Mouse (Mus musculus) 3T3-L1 (cell line): ENCODE measurements at regions not wholly inside any gene's neighbourhood (a gene's known extent, or its start where the extent isn't known, plus 50 kb on each side); places are given as distances from the start of the nearest gene placed in this dataset.

ENCODE experiments used
- DNase-seq: peaks from one replicate; pipeline ENCODE4 v3.0.0-alpha.2; 2015; ENCODE audit warnings: low read depth, low spot score

GRCm38 (mm10) chr17:45341573-45341972 lies 92.0 kb downstream of the Cdc5l start:
- no peak for DNase-seq

DNA sequence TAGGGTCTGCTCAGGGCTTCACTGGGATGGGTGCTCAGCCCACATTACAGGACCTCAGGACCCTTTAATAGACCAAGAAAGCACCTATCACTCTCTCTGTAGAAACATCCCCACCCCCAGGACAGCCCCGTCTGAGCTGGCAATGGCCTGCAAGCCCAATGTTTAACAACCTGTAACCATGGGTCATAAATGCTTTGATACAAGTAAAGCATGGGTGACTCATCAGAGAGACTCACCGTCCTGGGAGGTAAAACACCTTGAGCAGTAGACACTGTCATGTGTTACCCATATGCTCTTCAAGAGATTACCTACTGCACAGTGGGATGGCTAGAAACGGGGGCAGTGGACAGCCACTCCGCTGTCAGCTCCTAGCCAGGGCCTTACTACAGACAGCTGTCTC lies 92.7 kb downstream of the Cdc5l start:
- DNase-seq, result no peak

DNA sequence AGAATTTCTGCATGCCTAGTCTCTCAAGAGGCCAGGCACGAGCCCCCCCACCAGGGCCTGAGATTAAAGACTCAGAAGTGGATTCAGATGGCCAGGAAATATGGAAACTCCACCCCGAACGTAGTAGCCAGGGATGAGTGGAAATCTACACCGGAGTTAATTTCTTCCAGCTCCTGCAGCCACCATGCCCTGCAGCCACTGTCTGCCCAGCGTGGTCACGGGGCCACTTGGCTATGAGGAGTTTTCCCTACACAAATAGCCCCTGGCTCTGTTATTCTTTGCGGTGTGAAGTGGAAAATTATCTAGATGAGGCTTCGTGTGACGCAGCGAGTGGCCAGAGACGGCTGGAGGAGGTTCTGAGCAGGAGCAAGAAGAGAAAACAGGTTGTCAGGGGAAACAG lies 94.3 kb downstream of the Cdc5l start:
- peak; percentile 37 for DNase-seq

DNA sequence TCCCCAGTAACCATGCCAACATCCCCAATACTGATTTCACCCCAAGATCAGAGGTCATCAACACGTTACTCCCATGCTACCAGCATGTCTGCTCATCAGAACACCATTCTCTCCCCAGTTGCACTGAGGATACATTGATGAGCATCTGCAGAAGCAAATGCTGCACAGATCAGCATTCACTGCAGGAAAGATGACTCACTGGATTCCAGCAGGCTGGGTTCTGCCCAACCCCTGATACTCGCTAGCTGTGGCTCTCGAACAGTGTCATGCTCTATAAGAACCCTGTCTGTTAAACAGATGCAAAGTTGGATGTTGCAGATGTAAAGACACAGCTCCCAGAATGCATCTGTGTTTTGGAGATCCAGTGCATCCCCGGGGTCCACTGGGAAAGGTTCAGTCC lies 95.5 kb downstream of the Cdc5l start:
- peak; percentile 76 for DNase-seq

DNA sequence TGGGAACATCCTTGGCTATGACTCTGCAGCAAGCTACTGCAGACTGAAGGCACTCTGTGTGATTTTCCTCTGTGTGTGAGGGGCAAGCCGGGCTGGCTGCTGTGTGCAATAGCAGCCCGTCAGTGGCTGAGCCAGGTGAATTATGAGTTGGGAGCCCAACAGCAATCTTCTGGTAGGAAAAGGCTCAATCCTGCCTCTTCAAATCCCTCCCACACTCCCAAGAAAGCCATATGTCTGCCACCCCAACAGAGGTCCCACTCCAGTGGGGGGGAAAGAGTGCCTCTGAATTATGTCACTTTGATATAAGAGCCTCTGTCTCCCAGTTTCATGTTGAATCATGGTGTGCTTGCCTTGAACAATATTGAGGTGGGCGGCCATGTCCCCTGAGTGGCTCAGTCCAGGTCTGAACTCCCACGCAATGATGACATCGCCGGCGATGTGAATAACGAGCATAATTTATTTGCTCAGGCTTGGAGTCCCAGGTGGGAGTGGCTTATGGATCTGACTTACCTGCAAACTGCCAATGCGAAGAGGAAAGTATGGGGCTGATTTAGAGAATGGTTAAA lies 97.9 kb downstream of the Cdc5l start:
- DNase-seq, result no peak

DNA sequence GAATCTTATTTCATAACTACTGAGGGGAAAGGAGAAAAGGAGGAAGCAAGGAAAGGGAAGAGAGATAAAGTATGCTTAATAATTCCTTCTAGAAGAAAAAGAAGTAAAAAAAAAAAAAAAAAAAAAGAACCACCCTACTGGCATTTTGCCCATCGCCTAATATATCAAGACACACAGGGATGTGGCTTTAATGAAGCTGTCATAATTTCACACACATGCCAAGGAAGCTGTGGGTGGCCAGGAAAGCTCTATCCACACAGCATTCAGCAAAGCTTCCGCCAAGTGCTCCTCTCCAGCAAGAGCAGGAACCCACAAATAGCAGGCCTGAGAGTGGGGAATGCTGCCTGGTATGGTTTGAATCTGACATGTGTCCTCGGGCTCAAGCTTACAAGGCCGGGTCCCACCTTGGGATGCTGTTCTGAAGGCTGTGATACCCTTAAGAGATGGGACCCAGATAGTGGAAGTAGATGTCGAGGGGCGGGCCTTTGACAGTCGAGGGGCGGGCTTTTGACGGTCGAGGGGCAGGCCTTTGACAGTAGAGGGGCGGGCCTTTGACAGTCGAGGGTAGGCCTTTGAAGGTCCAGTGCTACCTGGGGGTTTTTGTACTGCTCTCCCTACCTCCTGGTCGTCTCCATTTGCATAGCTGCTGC lies 98.7 kb downstream of the Cdc5l start:
- DNase-seq, result peak; percentile 60

GRCm38 (mm10) chr17:45332321-45332720 lies 101.2 kb downstream of the Cdc5l start:
- DNase-seq, result no peak

DNA sequence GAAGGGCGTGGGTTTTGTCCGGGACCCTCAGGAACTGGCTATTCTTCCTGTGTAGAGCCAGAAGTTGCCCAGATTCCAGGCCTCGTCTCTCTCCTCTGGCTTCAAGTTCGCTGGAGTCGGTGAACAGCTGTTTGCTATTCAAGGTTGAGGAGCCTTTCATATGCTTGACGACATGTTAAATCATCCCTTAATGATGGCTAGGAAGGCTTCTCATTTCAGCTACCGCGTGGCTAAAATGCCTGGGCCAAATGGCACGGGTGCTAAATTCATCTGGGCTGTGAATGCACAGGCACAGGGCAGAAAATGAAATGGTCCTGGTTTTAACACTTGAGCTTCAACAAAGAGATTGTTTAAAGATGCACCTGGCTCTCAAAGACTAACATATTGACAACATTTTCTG lies 104.3 kb downstream of the Cdc5l start:
- DNase-seq, result no peak

DNA sequence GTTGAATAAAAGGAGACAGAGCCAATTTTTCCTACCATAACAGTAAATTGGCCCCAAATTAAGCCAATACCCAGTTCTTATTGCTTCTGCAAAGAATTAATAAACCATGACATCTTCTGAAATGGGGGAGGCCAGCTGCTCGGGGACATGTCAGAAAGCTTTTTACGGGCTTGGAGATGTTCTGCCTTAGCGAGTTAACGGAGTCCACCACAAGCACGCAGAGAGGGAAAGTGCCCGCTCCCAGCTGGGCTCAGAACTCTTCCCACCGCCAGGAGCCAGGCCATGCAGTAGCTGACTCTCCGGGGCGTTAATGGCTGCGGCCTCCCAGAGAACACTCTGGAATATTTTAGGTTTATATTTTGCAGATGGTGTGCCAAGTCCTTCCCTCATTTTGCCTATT lies 106.8 kb downstream of the Cdc5l start:
- no peak for DNase-seq

DNA sequence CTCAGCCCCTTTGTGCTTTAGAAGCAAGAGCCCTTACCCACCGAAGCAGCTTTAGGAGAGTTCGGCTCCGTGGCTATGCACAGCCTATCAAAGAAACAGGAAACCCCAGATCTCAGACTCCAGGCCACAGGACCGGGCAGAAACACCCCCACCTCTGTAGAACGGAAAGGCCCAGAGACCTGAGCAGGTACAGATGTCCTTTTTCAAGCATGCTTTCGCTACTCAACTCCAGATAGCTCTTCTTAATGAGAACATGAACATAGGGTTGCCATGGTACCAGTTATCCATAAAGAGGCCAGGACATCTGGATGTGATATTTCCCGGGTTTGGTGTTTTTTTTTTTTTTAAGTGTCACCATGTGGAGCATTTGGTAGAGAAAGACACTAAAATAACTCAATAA lies 107.4 kb downstream of the Cdc5l start:
- no peak for DNase-seq

GRCm38 (mm10) chr17:45322842-45323241 lies 110.7 kb downstream of the Cdc5l start:
- peak; percentile 39 for DNase-seq

GRCm38 (mm10) chr17:45320074-45320473 lies 113.5 kb downstream of the Cdc5l start:
- DNase-seq, result no peak

DNA sequence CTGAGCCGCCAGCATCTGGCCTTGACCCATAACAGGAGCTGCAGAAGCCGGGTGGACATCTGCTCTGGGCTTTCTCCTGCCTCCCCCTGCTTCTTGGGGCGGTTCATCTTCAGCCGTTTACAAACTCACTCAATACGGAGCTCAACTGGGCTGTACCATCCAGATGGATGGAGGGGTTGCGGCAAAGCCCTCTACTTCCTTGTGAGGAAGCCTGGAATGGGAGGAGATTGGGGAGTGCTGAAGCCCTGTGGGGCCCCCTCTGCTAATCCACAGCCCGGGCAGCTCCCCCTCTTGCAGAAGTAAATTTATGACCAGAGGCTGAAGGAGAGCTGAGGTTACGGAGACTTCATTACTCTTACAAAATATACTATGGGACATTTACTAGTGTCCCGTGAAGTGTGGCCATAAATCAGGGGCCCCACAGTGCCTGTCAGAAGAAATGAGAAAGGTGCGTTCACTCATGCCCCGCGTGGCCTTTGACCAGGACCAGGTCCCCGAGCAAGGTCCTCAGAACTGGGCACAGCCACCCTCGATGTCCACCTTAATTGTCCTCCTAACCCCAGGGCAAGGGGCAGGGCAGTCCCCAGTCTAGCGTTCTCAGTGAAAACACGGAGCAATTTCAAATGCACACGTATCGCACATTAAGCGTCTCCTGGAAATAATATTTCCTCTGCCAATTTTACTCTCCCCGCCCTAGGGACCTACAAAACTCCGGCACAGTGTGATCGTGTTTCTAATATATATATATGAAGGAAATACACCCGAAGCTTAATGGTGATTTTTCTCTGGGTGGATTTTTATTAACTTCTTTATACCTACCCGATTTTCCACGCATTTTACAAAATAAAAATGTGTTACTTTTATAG lies 115.1 kb downstream of the Cdc5l start:
- no peak for DNase-seq

- no peak for DNase-seq
Measured at GRCm38 (mm10) chr17:45312510-45313266, 120.8 kb downstream of the Cdc5l start.

- DNase-seq, result no peak
Measured at GRCm38 (mm10) chr17:45306506-45306905, 127.0 kb downstream of the Cdc5l start.

DNA sequence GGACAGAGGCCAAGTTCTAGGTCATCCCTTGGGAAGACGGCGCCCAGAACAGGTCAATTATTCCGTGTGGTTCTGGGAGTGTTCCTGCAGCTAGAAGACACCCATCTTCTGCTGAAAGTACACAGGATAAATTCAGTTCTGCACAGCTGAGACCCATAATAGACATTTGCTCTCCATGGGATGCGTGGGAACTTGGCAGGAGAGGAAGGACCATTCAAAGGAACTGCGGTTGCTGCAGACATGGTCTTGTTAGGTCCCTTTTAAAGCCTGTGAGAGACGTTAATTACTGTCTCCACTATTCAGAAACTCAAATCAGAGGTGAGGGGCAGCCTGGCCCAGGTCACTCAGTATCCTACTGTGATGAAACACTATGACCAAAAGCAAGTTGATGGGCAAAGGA lies 130.4 kb downstream of the Cdc5l start:
- DNase-seq, result no peak

- DNase-seq, result no peak
Measured at GRCm38 (mm10) chr17:45298355-45298754, 135.2 kb downstream of the Cdc5l start.

GRCm38 (mm10) chr17:45297860-45298259 lies 135.7 kb downstream of the Cdc5l start:
- no peak for DNase-seq

- peak; percentile 24 for DNase-seq
Measured at GRCm38 (mm10) chr17:45296363-45296762, 137.2 kb downstream of the Cdc5l start.

DNA sequence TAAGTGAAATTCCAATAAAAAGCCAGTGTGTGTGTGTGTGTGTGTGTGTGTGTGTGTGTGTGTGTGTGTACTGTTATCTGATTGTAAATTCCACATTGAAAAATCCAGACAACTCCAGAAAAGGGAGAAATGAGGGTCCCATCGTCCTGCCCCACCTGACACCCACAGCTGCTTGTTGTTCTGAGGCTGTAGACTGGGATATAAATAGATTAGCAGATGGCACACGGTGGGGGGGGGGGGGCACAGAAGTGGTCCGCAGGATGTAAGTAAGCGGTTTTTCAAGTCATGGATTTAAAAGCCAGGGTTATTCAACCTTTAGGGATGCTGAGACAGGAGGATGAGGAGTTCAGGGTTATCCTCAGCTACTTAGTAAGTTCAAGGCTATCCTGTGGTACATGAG lies 138.7 kb downstream of the Cdc5l start:
- DNase-seq, result no peak

- no peak for DNase-seq
Measured at GRCm38 (mm10) chr17:45294256-45294865, 139.2 kb downstream of the Cdc5l start.

- no peak for DNase-seq
Measured at GRCm38 (mm10) chr17:45292883-45293282, 140.7 kb downstream of the Cdc5l start.
